Mouse (Mus musculus): Measurements from ENCODE around the gene Akap9. TPM values are rescaled to one million over a fixed set of nuclear protein-coding genes. Genes with fewer than 3 reads are reported as not detected.
"Not testable (repeated sequence)": the region's sequence is repeated elsewhere in the genome, so short reads cannot be mapped to it uniquely, and the experiment has no call there.

Akap9 gene
- total RNA-seq (2022), result 10 to 100 TPM; 47.7 to 55.0 (median 49.3) TPM

GRCm38 (mm10) chr5:3927801-3928689 is at the start of gene Akap9:
Gene Akap9 (plus strand): TSS chr5:3928054.
- peak; percentile 37 to 57 for DNase-seq (ENCODE audit: low spot score in 2 of 2)

GRCm38 (mm10) chr5:3886862-3887261 is 41.0 kb upstream of the Akap9 start:
- DNase-seq (ENCODE audit: low spot score in 2 of 2), result not testable (repeated sequence)

GRCm38 (mm10) chr5:3889201-3889600 is 38.7 kb upstream of the Akap9 start:
- no peak for DNase-seq (ENCODE audit: low spot score in 2 of 2)

- peak; percentile 15 for DNase-seq (ENCODE audit: low spot score in 2 of 2)
These were observed 34.2 kb upstream of the Akap9 start, which contains the start of gene Mterf1a for GRCm38 (mm10) chr5:3893459-3894293. Gene Mterf1a (minus strand): TSS chr5:3893933.

- DNase-seq (ENCODE audit: low spot score in 2 of 2), result not testable (repeated sequence)
These were observed 33.6 kb upstream of the Akap9 start for GRCm38 (mm10) chr5:3894294-3894619.

- DNase-seq (ENCODE audit: low spot score in 2 of 2), result no peak
These were observed 22.4 kb upstream of the Akap9 start for GRCm38 (mm10) chr5:3905471-3905870.

GRCm38 (mm10) chr5:3922350-3922749 is 5.5 kb upstream of the Akap9 start:
- DNase-seq (ENCODE audit: low spot score in 2 of 2), result no peak

- DNase-seq (ENCODE audit: low spot score in 2 of 2), result no peak
These were observed 1.2 kb upstream of the Akap9 start for GRCm38 (mm10) chr5:3926666-3927065.

GRCm38 (mm10) chr5:3928690-3929046 is 814 bp downstream of the Akap9 start:
- peak; percentile 17 to 46 for DNase-seq (ENCODE audit: low spot score in 2 of 2)

GRCm38 (mm10) chr5:3930760-3931159 is 2.9 kb downstream of the Akap9 start:
- DNase-seq (ENCODE audit: low spot score in 2 of 2), result no peak

GRCm38 (mm10) chr5:3931636-3932035 is 3.8 kb downstream of the Akap9 start:
- DNase-seq (ENCODE audit: low spot score in 2 of 2), result no peak

GRCm38 (mm10) chr5:3933551-3933950 is 5.7 kb downstream of the Akap9 start:
- no peak for DNase-seq (ENCODE audit: low spot score in 2 of 2)

GRCm38 (mm10) chr5:3935266-3935665 is 7.4 kb downstream of the Akap9 start:
- DNase-seq (ENCODE audit: low spot score in 2 of 2), result no peak

GRCm38 (mm10) chr5:3935778-3936554 is 8.1 kb downstream of the Akap9 start:
- no peak for DNase-seq (ENCODE audit: low spot score in 2 of 2)

GRCm38 (mm10) chr5:3938905-3939304 is 11.1 kb downstream of the Akap9 start:
- DNase-seq (ENCODE audit: low spot score in 2 of 2), result no peak

GRCm38 (mm10) chr5:3939335-3939734 is 11.5 kb downstream of the Akap9 start:
- DNase-seq (ENCODE audit: low spot score in 2 of 2), result no peak

- DNase-seq (ENCODE audit: low spot score in 2 of 2), result no peak
These were observed 13.4 kb downstream of the Akap9 start for GRCm38 (mm10) chr5:3941240-3941639.

- DNase-seq (ENCODE audit: low spot score in 2 of 2), result not testable (repeated sequence)
These were observed 15.3 kb downstream of the Akap9 start for GRCm38 (mm10) chr5:3943169-3943568.

- no peak for DNase-seq (ENCODE audit: low spot score in 2 of 2)
These were observed 24.6 kb downstream of the Akap9 start for GRCm38 (mm10) chr5:3952498-3952897.

GRCm38 (mm10) chr5:3954541-3954940 is 26.7 kb downstream of the Akap9 start:
- DNase-seq (ENCODE audit: low spot score in 2 of 2), result no peak

GRCm38 (mm10) chr5:3961286-3961685 is 33.4 kb downstream of the Akap9 start:
- DNase-seq (ENCODE audit: low spot score in 2 of 2), result no peak

GRCm38 (mm10) chr5:3968415-3968814 is 40.6 kb downstream of the Akap9 start:
- no peak for DNase-seq (ENCODE audit: low spot score in 2 of 2)

Data from gastrocnemius, adult 8-10 months (tissue).